Mouse (Mus musculus) activated CD4-positive, CD25-positive, alpha-beta regulatory T cell (primary cell): ENCODE data around the gene N4bp3. TPM values are rescaled to one million over a fixed set of nuclear protein-coding genes. Genes with fewer than 3 reads are reported as not detected.

ENCODE experiments used
- polyA plus RNA-seq, 2 experiments: library from polyadenylated mRNA; unstranded; fragments of 100-300 nt; shearing (Covaris generic); gene quantifications; one replicate each; pipeline ENCODE4 v1.2.1; 2017

Gene N4bp3
- polyA plus RNA-seq = 10 to 100 TPM in 1 of 2 experiments, 1 to 10 TPM in 1; 3.6 to 10.5 TPM

GRCm38 (mm10) chr11:51650691-51651515 is at the start of gene N4bp3, which contains the start of gene D930048N14Rik:
Gene N4bp3, minus strand, starts transcription at chr11:51650842.
Gene D930048N14Rik, plus strand, starts transcription at chr11:51650954.

GRCm38 (mm10) chr11:51688330-51689328 is 38.0 kb upstream of the N4bp3 start, which contains the start of gene 0610009B22Rik:
Gene 0610009B22Rik, minus strand, starts transcription at chr11:51688874.

GRCm38 (mm10) chr11:51635525-51636322 is 14.9 kb downstream of the N4bp3 start, which contains the start of gene Rmnd5b:
Gene Rmnd5b, minus strand, starts transcription at chr11:51635896.

GRCm38 (mm10) chr11:51619409-51620060 is 31.1 kb downstream of the N4bp3 start, which contains the start of gene Nhp2:
Gene Nhp2, plus strand, starts transcription at chr11:51619735.

GRCm38 (mm10) chr11:51606447-51607095 is 44.1 kb downstream of the N4bp3 start, which contains the start of gene Hnrnpab:
Gene Hnrnpab, minus strand, starts transcription at chr11:51606847.

Other genes starting within 250 kb of the N4bp3 start
- gene Phykpl, start 66.1 kb downstream of the N4bp3 start, polyA plus RNA-seq = 10 to 100 TPM; 24.8 to 28.3 TPM
- 100 to 1,000 TPM; 537 to 557 TPM for gene Hnrnpab, start 44.0 kb downstream of the N4bp3 start, polyA plus RNA-seq
- 100 to 1,000 TPM in 1 of 2 experiments, 10 to 100 TPM in 1; 99.3 to 126 TPM for gene Nhp2, start 31.1 kb downstream of the N4bp3 start, polyA plus RNA-seq
- 10 to 100 TPM; 90.2 to 92.9 TPM for gene Rmnd5b, start 14.9 kb downstream of the N4bp3 start, polyA plus RNA-seq
- gene D930048N14Rik, start 112 bp upstream of the N4bp3 start, polyA plus RNA-seq = 1 to 10 TPM in 1 of 2 experiments, under 1 TPM in 1; 0.69 to 2.3 TPM
- 10 to 100 TPM; 14.8 to 17.9 TPM for gene 0610009B22Rik, start 38.0 kb upstream of the N4bp3 start, polyA plus RNA-seq
- 10 to 100 TPM; 28.4 to 40.0 TPM for gene Sec24a, start 112.8 kb upstream of the N4bp3 start, polyA plus RNA-seq
- 100 to 1,000 TPM; 114 to 153 TPM for gene Sar1b, start 112.8 kb upstream of the N4bp3 start, polyA plus RNA-seq
- 1 to 10 TPM; 3.8 to 6.3 TPM for gene Jade2, start 206.8 kb upstream of the N4bp3 start, polyA plus RNA-seq